Mouse (Mus musculus) stomach, adult 2 months (tissue): Measurements from ENCODE around the gene Tpsb2. TPM values are rescaled to one million over a fixed set of nuclear protein-coding genes. Genes with fewer than 3 reads are reported as not detected.

ENCODE experiments used
- polyA plus RNA-seq: library from polyadenylated mRNA; depleted of rRNA; stranded (reverse); fragments of >200 nt; gene quantifications from 2 replicates; pipeline ENCODE4 v1.2.3, GENCODE M21; 2012; rRNA removed

Gene Tpsb2
- polyA plus RNA-seq, result 17.3 and 32.1 TPM in 2 replicates

GRCm38 (mm10) chr17:25366005-25366404 lies at the start of gene Tpsb2:
Gene Tpsb2, plus strand, starts transcription at chr17:25366305.

GRCm38 (mm10) chr17:25318354-25318753 lies 47.8 kb upstream of the Tpsb2 start, which contains the start of gene Prss29:
Gene Prss29, plus strand, starts transcription at chr17:25318654.

GRCm38 (mm10) chr17:25345462-25345861 lies 20.6 kb upstream of the Tpsb2 start, which contains the start of gene Tpsab1:
Gene Tpsab1, minus strand, starts transcription at chr17:25345562.

GRCm38 (mm10) chr17:25368973-25369372 lies 2.9 kb downstream of the Tpsb2 start, which contains the start of gene Tpsg1:
Gene Tpsg1, plus strand, starts transcription at chr17:25369273.

Other genes with a start within 250 kb of the Tpsb2 start
- not detected in 2 replicates for gene Ptx4, start 245.5 kb upstream of the Tpsb2 start, polyA plus RNA-seq
- 12.3 and 13.1 TPM in 2 replicates for gene Clcn7, start 232.9 kb upstream of the Tpsb2 start, polyA plus RNA-seq
- gene Ccdc154, start 203.8 kb upstream of the Tpsb2 start, polyA plus RNA-seq, result 0.08 and 0.13 TPM in 2 replicates
- gene Gm38655, start 190.8 kb upstream of the Tpsb2 start, polyA plus RNA-seq, result 3.6 TPM in 2 replicates
- 8.0 and 10.1 TPM in 2 replicates for gene BC003965, start 181.8 kb upstream of the Tpsb2 start, polyA plus RNA-seq
- gene Unkl, start 177.9 kb upstream of the Tpsb2 start, polyA plus RNA-seq, result 8.7 and 10.6 TPM in 2 replicates
- 15.3 and 17.3 TPM in 2 replicates for gene Gnptg, start 126.2 kb upstream of the Tpsb2 start, polyA plus RNA-seq
- gene Tsr3, start 126.1 kb upstream of the Tpsb2 start, polyA plus RNA-seq, result 7.8 and 11.4 TPM in 2 replicates
- gene Baiap3, start 109.9 kb upstream of the Tpsb2 start, polyA plus RNA-seq, result 5.8 and 9.5 TPM in 2 replicates
- gene Ube2i, start 91.7 kb upstream of the Tpsb2 start, polyA plus RNA-seq, result 37.9 and 44.5 TPM in 2 replicates
- 0.10 TPM in 1 of 2 replicates, not detected in the other for gene Prss34, start 67.9 kb upstream of the Tpsb2 start, polyA plus RNA-seq
- gene Prss28, start 57.7 kb upstream of the Tpsb2 start, polyA plus RNA-seq, result 0.06 and 0.09 TPM in 2 replicates
- gene Prss29, start 47.7 kb upstream of the Tpsb2 start, polyA plus RNA-seq, result not detected in 2 replicates
- gene Tpsab1, start 20.7 kb upstream of the Tpsb2 start, polyA plus RNA-seq, result 6.2 and 33.9 TPM in 2 replicates
- 1.5 and 2.3 TPM in 2 replicates for gene Tpsg1, start 3.0 kb downstream of the Tpsb2 start, polyA plus RNA-seq
- gene Cacna1h, start 67.5 kb downstream of the Tpsb2 start, polyA plus RNA-seq, result 13.5 and 16.6 TPM in 2 replicates
- gene Tekt4, start 88.3 kb downstream of the Tpsb2 start, polyA plus RNA-seq, result 0.31 TPM in 1 of 2 replicates, not detected in the other
- 0.04 TPM in 1 of 2 replicates, not detected in the other for gene Sstr5, start 131.0 kb downstream of the Tpsb2 start, polyA plus RNA-seq
- gene Sox8, start 204.4 kb downstream of the Tpsb2 start, polyA plus RNA-seq, result 0.38 and 0.73 TPM in 2 replicates
- 9.1 and 11.0 TPM in 2 replicates for gene Lmf1, start 212.8 kb downstream of the Tpsb2 start, polyA plus RNA-seq